Mouse (Mus musculus): ENCODE results near the gene AY074887. TPM values are rescaled to one million over a fixed set of nuclear protein-coding genes. Genes with fewer than 3 reads are reported as not detected.

Gene AY074887
- polyA plus RNA-seq (2012; rRNA removed): 0.19 TPM in 1 of 2 replicates, not detected in the other

DNA sequence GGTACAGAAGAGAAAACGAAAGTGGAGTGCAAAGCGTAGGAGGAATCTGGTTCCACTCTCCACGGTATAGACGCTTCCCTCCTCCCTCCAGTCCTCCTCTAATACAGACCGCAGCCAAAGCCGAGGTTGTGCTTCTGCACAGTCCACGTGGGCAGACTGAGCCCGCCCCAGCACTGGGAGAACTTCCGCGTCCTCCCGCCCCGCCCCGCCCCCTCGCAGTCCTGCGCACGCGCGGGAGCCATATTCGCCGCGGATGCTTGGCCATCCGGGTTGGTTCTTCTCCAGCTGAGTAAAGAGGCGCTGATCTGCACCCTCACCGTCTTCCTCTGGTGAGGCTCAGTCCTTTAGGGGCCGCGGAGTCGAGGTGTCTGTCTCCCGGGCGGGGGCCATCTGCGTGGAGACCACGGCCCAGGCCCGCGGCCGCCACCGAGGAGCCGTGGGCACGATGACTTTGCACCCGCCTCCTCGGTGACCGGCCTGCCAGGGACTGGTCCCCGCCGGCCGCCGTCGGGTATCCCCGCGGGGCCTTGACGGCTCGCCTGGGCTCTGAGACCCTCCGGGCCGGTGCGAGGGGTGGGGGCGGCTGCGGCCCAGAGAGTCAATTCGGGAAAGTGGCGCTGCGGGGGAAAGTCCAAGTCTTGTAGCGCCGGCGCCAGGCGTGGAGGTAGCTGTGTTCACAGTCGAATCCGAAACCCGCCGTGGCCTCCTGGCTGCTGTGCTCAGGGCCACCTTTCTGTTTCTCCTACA lies at the start of gene AY074887, which contains the start of gene Psma4:
Gene AY074887 (minus strand): TSS at position 424 of the 747 bp plus-strand sequence.
Gene Psma4 (plus strand): TSS at position 216 of the 747 bp plus-strand sequence.
- Histone ChIP-seq H3K4me3 (ENCODE audit: insufficient read depth, low read length) (peak within 1 kb of the TSS; percentile 82), H3K4me1 (ENCODE audit: control insufficient read depth, insufficient read depth, low read length) (peaks cover 5% of the 10 kb centered on the region; the same call in 1 of the 2 replicates), H3K27ac (ENCODE audit: insufficient read depth, low read length) (peak within 1 kb of the TSS; percentile 76)
- TF ChIP-seq POLR2A (IDR thresholded peaks at IDR 0.05; ENCODE audit: extremely low read depth, insufficient read depth, low read length) (peak; percentile 90), CTCF (IDR thresholded peaks at IDR 0.05; ENCODE audit: extremely low read depth, insufficient read depth, low read length) (no peak)

DNA sequence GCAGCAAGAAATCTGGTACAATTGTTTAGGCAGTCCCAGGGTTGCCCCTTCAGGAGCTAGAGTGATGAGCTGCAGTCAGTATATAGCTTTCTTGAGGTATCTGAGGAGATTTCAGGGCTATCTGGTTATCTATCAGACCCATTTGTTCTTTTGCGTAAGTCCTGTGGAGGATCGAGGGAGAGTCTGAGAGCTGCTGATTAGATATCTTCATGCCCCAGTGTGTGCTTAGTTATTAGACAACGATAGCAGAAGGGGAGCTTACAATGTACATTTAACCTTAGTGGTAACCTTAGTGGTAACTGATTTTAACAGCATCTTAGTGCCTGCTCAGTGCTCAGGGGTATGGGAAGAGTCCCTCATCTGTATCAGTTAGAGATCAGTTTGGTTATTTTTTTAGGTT lies 44.8 kb upstream of the AY074887 start:
- no peaks in the 10 kb centered on the region for H3K4me1 ChIP-seq (ENCODE audit: control insufficient read depth, insufficient read depth, low read length)
- H3K4me3 ChIP-seq (ENCODE audit: insufficient read depth, low read length): no peak overlapping the region
- TF ChIP-seq CTCF (IDR thresholded peaks at IDR 0.05; ENCODE audit: extremely low read depth, insufficient read depth, low read length): no peak
- TF ChIP-seq POLR2A (IDR thresholded peaks at IDR 0.05; ENCODE audit: extremely low read depth, insufficient read depth, low read length): no peak
- no peak overlapping the region for H3K27ac ChIP-seq (ENCODE audit: insufficient read depth, low read length)

GRCm38 (mm10) chr9:54994381-54994780 lies 43.6 kb upstream of the AY074887 start:
- TF ChIP-seq POLR2A (IDR thresholded peaks at IDR 0.05; ENCODE audit: extremely low read depth, insufficient read depth, low read length) (no peak), CTCF (IDR thresholded peaks at IDR 0.05; ENCODE audit: extremely low read depth, insufficient read depth, low read length) (no peak)
- Histone ChIP-seq H3K27ac (ENCODE audit: insufficient read depth, low read length) (no peak overlapping the region), H3K4me3 (ENCODE audit: insufficient read depth, low read length) (no peak overlapping the region), H3K4me1 (ENCODE audit: control insufficient read depth, insufficient read depth, low read length) (no peaks in the 10 kb centered on the region)

- Histone ChIP-seq H3K27ac (ENCODE audit: insufficient read depth, low read length) (no peak overlapping the region), H3K4me3 (ENCODE audit: insufficient read depth, low read length) (no peak overlapping the region), H3K4me1 (ENCODE audit: control insufficient read depth, insufficient read depth, low read length) (no peaks in the 10 kb centered on the region)
- no peak for TF ChIP-seq POLR2A (IDR thresholded peaks at IDR 0.05; ENCODE audit: extremely low read depth, insufficient read depth, low read length)
- no peak for TF ChIP-seq CTCF (IDR thresholded peaks at IDR 0.05; ENCODE audit: extremely low read depth, insufficient read depth, low read length)
Observed at GRCm38 (mm10) chr9:54990362-54990761, 39.6 kb upstream of the AY074887 start.

DNA sequence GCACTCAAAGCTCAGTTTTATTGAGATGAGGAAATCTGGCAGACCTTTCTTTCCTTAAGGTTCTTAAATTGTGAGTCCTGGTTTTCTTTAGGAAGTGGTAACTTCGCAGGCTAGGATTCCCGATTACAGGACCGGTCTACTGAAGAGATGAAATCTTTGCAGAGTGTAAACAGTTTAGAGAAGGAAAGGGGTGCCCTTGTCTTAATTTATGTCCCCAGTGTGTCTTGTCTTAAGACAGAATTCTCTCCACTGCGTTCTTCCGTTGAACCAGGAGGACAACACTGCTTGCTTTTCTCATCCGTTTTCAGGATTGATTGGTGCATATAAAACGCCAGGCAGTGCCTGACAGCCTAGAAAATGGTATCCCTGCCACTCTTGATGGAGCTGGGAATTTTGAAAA lies 31.6 kb upstream of the AY074887 start:
- 0 out of 2 replicates have a peak overlapping the region, but pooled peaks have one; percentile 25 for H3K4me3 ChIP-seq (ENCODE audit: insufficient read depth, low read length)
- H3K27ac ChIP-seq (ENCODE audit: insufficient read depth, low read length): no peak overlapping the region
- TF ChIP-seq POLR2A (IDR thresholded peaks at IDR 0.05; ENCODE audit: extremely low read depth, insufficient read depth, low read length) (no peak), CTCF (IDR thresholded peaks at IDR 0.05; ENCODE audit: extremely low read depth, insufficient read depth, low read length) (no peak)
- peaks cover 3% of the 10 kb centered on the region; the same call in 1 of the 2 replicates for H3K4me1 ChIP-seq (ENCODE audit: control insufficient read depth, insufficient read depth, low read length)

DNA sequence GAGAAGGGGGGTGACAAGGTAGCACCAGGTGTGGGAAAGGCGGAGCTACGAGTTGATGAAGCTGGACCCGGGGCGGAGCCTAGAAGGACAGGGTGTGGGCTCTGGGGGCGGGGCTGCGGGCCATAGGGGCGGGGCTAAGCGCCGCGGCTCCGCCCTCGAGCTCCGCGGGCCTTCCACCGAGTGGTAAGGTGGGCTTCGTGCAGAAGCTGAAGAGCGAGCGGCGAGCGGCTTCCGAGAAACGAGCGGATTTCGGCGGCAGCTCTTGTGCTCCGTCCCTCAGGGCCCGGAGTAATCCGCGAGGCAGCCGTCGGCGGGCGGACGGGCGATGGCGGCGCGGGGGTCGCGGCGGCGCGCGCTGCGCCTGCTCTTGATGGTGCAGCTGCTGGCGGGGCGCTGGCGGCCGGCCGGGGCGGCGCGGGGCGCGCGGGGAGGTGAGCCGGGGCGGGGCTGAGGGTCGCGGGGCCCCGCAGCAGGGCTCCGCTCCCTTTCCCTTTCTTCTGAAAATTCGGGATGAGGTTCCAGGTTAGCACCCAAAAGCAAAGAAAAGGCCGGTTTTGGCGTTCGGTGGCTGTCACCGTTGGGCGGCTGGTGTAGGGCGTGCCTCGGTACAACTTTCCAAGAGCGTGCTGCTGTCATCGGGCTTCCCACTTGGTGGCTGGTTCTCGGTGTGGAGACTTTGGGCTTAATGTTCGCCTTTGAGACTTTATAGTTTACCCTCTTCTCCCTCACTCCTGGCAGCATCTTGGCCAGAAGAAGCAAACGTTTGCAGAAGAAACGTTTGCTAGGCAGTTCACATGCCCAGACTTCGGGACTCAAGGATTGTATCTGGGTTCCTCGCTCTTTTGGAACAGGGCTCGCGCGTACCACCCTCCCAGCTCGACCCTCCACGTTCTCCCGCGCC lies 30.7 kb upstream of the AY074887 start:
- Histone ChIP-seq H3K4me3 (ENCODE audit: insufficient read depth, low read length) (peak overlapping the region; percentile 25), H3K27ac (ENCODE audit: insufficient read depth, low read length) (no peak overlapping the region), H3K4me1 (ENCODE audit: control insufficient read depth, insufficient read depth, low read length) (peaks cover 3% of the 10 kb centered on the region; the same call in 1 of the 2 replicates)
- TF ChIP-seq CTCF (IDR thresholded peaks at IDR 0.05; ENCODE audit: extremely low read depth, insufficient read depth, low read length): no peak

DNA sequence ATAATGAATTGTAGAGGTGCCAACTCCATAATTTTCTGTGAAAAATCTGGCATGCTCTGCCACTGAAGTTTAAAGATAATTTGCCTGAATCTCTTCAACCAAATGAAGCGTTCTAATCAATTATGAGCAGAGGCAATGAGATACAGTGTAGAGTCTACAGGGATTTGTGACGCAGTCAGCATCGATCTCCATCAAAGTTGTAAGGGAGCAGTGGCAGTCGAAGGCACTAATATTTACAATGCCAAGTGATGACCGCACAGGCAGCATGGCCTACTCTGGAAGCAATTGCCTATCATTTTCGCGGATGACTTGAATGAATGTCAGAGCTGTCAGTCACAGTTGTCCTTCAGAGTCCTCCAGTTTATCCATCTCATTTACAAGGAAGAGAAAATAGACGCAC lies 29.9 kb upstream of the AY074887 start, which contains the start of gene Chrna5:
Gene Chrna5 (plus strand): TSS at position 207 of the 400 bp plus-strand sequence.
- Histone ChIP-seq H3K4me1 (ENCODE audit: control insufficient read depth, insufficient read depth, low read length) (peaks cover 3% of the 10 kb centered on the region; the same call in 1 of the 2 replicates), H3K27ac (ENCODE audit: insufficient read depth, low read length) (no peak within 1 kb of the TSS)

GRCm38 (mm10) chr9:54969972-54970637 lies 19.3 kb upstream of the AY074887 start:
- H3K4me1 ChIP-seq (ENCODE audit: control insufficient read depth, insufficient read depth, low read length): no peaks in the 10 kb centered on the region
- H3K27ac ChIP-seq (ENCODE audit: insufficient read depth, low read length): no peak overlapping the region
- no peak overlapping the region for H3K4me3 ChIP-seq (ENCODE audit: insufficient read depth, low read length)
- TF ChIP-seq CTCF (IDR thresholded peaks at IDR 0.05; ENCODE audit: extremely low read depth, insufficient read depth, low read length) (no peak), POLR2A (IDR thresholded peaks at IDR 0.05; ENCODE audit: extremely low read depth, insufficient read depth, low read length) (no peak)

More for the DNA sequence above, 29.9 kb upstream of the AY074887 start, which contains the start of gene Chrna5:
- peak within 1 kb of the TSS; percentile 25 for H3K4me3 ChIP-seq (ENCODE audit: insufficient read depth, low read length)
- TF ChIP-seq POLR2A (IDR thresholded peaks at IDR 0.05; ENCODE audit: extremely low read depth, insufficient read depth, low read length): no peak
- TF ChIP-seq CTCF (IDR thresholded peaks at IDR 0.05; ENCODE audit: extremely low read depth, insufficient read depth, low read length): no peak

- no peak overlapping the region for H3K4me3 ChIP-seq (ENCODE audit: insufficient read depth, low read length)
- no peaks in the 10 kb centered on the region for H3K4me1 ChIP-seq (ENCODE audit: control insufficient read depth, insufficient read depth, low read length)
- TF ChIP-seq CTCF (IDR thresholded peaks at IDR 0.05; ENCODE audit: extremely low read depth, insufficient read depth, low read length) (no peak), POLR2A (IDR thresholded peaks at IDR 0.05; ENCODE audit: extremely low read depth, insufficient read depth, low read length) (no peak)
- H3K27ac ChIP-seq (ENCODE audit: insufficient read depth, low read length): no peak overlapping the region
Observed at GRCm38 (mm10) chr9:54963669-54964068, 12.9 kb upstream of the AY074887 start.
